Mouse (Mus musculus) E14TG2a.4 (cell line): Measurements from ENCODE around the gene Xpot.

ENCODE experiments used
- CTCF ChIP-seq: conservative IDR thresholded peaks from 2 replicates; pipeline ENCODE4 v1.5.1; 2014; ENCODE audit warnings: low read length
- NANOG ChIP-seq: IDR thresholded peaks from 2 replicates; pipeline ENCODE4 v1.6.1; 2014; ENCODE audit warnings: borderline replicate concordance, low read length, mixed read lengths
- POU5F1 ChIP-seq: IDR thresholded peaks from 2 replicates; pipeline ENCODE4 v1.6.1; 2014; ENCODE audit warnings: low read length, borderline replicate concordance

GRCm38 (mm10) chr10:121640944-121641271 is 14.8 kb upstream of the Xpot start:
- TF ChIP-seq CTCF (no peak), POU5F1 (no peak), NANOG (no peak)
